Mouse (Mus musculus): ENCODE measurements around the gene Siva1.
A peak's percentile ranks its signal among the peaks of the same experiment; 100 is the strongest.

The Siva1 gene

GRCm38 (mm10) chr12:112660576-112661326 is 16.3 kb downstream of the Siva1 start:
- DNase-seq = peak; percentile 62

- no peak for DNase-seq
Observed at GRCm38 (mm10) chr12:112661327-112661605, 16.8 kb downstream of the Siva1 start.

GRCm38 (mm10) chr12:112661851-112662250 is 17.4 kb downstream of the Siva1 start:
- no peak for DNase-seq

GRCm38 (mm10) chr12:112663303-112663702 is 18.8 kb downstream of the Siva1 start:
- no peak for DNase-seq

GRCm38 (mm10) chr12:112663716-112664115 is 19.2 kb downstream of the Siva1 start:
- DNase-seq = no peak

- no peak for DNase-seq
Observed at GRCm38 (mm10) chr12:112664124-112664523, 19.6 kb downstream of the Siva1 start.

- no peak for DNase-seq
Observed at GRCm38 (mm10) chr12:112664656-112665055, 20.2 kb downstream of the Siva1 start.

GRCm38 (mm10) chr12:112665445-112665844 is 21.0 kb downstream of the Siva1 start:
- peak; percentile 46 for DNase-seq

- no peak for DNase-seq
Observed at GRCm38 (mm10) chr12:112665881-112666544, 21.5 kb downstream of the Siva1 start.

- DNase-seq = no peak
Observed at GRCm38 (mm10) chr12:112667619-112668297, 23.3 kb downstream of the Siva1 start.

- DNase-seq = peak; percentile 25
Observed at GRCm38 (mm10) chr12:112670718-112671393, 26.4 kb downstream of the Siva1 start.

- no peak for DNase-seq
Observed at GRCm38 (mm10) chr12:112671891-112672290, 27.4 kb downstream of the Siva1 start.

GRCm38 (mm10) chr12:112672744-112673575 is 28.5 kb downstream of the Siva1 start:
- DNase-seq = peak; percentile 60

GRCm38 (mm10) chr12:112673576-112674091 is 29.2 kb downstream of the Siva1 start:
- peak; percentile 23 for DNase-seq

- peak; percentile 76 for DNase-seq
Observed at GRCm38 (mm10) chr12:112674132-112675011, 29.9 kb downstream of the Siva1 start, which contains the start of gene Akt1. Gene Akt1, minus strand, starts transcription at chr12:112674884.

- DNase-seq = peak; percentile 86
Observed at GRCm38 (mm10) chr12:112675245-112676035, 31.0 kb downstream of the Siva1 start.

GRCm38 (mm10) chr12:112677076-112677475 is 32.6 kb downstream of the Siva1 start:
- no peak for DNase-seq

GRCm38 (mm10) chr12:112677943-112678554 is 33.6 kb downstream of the Siva1 start:
- DNase-seq = no peak

GRCm38 (mm10) chr12:112678555-112679026 is 34.1 kb downstream of the Siva1 start, which contains the start of gene Zbtb42:
Gene Zbtb42, plus strand, starts transcription at chr12:112678828.
- peak; percentile 55 for DNase-seq
